Mouse (Mus musculus) olfactory bulb, adult 2 months (tissue): Measurements from ENCODE around the gene Trafd1.

ENCODE experiments used
- CTCF ChIP-seq: fragments of 200-500 bp; IDR thresholded peaks from 2 replicates; pipeline ENCODE4 v1.5.1; 2012; ENCODE audit warnings: low read depth, mild to moderate bottlenecking, low read length, moderate library complexity; ENCODE audit not compliant: insufficient read depth
- POLR2A ChIP-seq: fragments of 200-500 bp; IDR thresholded peaks from 2 replicates; pipeline ENCODE4 v1.6.1; 2012; ENCODE audit warnings: mild to moderate bottlenecking, low read depth, low read length, moderate library complexity; ENCODE audit not compliant: insufficient read depth

GRCm38 (mm10) chr5:121407856-121408255 lies 22.4 kb upstream of the Trafd1 start:
- TF ChIP-seq CTCF (no peak), POLR2A (no peak)
